Comparison of ENCODE assay signal across 15 mouse cellular contexts in genomic region chr11:121685491-121686001, GRCm38 (mm10). TPM values are rescaled to one million over a fixed set of nuclear protein-coding genes. Genes with fewer than 3 reads are reported as not detected.
DNase-seq lines count a peak whose midpoint lies in the region; ATAC-seq and TF ChIP-seq lines count a peak whose summit lies in the region.
"Had no signal": no experiment of that assay in that cellular context is flagged by ENCODE, and none has a peak within 500 bp of the region (broad histone marks: within the 10 kb centered on the region; RNA-seq: fewer than 3 reads in every experiment).

No protein-coding gene starts in this region.

- intact Hi-C loops in gastrocnemius, adult 2 months (cut with DNase I): no loop called here

- no peak for TF ChIP-seq CTCF in gastrocnemius, adult 2 months (IDR thresholded peaks at IDR 0.05)
- no peak for TF ChIP-seq CTCF in lung, embryonic 14.5 days (IDR thresholded peaks at IDR 0.05; ENCODE audit: low read depth)
- no peak for TF ChIP-seq CTCF in lung, adult 2 months (IDR thresholded peaks at IDR 0.05; ENCODE audit: insufficient read depth, low read length)

- no peak for DNase-seq in gastrocnemius, adult 2 months
- DNase-seq in gastrocnemius, adult 18-20 months (ENCODE audit: low spot score): no peak
- no peak for DNase-seq in lung, embryonic 14.5 days
- DNase-seq in lung, adult 2 months: no peak
- peak; percentile 47 for DNase-seq in skeletal muscle tissue, adult 2 months (ENCODE audit: low read depth, low spot score)
- DNase-seq in testis, postnatal 14 days (ENCODE audit: low spot score): no peak
- no peak for DNase-seq in cerebellum, adult 11-12 months
- DNase-seq: gastrocnemius, postnatal 25 days; liver, embryonic 13.5 days; thymus, adult 18-20 months had no signal

- H3K4me3 ChIP-seq in gastrocnemius, adult 2 months: no peak overlapping the region
- no peak overlapping the region for H3K4me3 ChIP-seq in lung, embryonic 14.5 days (ENCODE audit: low read depth, low read length)
- H3K4me3 ChIP-seq in lung, adult 2 months (replicated peaks; ENCODE audit: extremely low read depth, low read depth, low read length): no peak overlapping the region
- no peak overlapping the region for H3K4me3 ChIP-seq in kidney, embryonic 16.5 days (ENCODE audit: low read length)
- H3K4me3 ChIP-seq: heart, embryonic 15.5 days; liver, embryonic 13.5 days; midbrain, embryonic 10.5 days had no signal

- no peaks in the 10 kb centered on the region for H3K27me3 ChIP-seq in lung, embryonic 14.5 days (ENCODE audit: insufficient read depth, low read length)
- H3K27me3 ChIP-seq in kidney, embryonic 16.5 days (ENCODE audit: insufficient read depth, low read length): no peaks in the 10 kb centered on the region
- H3K27me3 ChIP-seq: heart, embryonic 15.5 days; liver, embryonic 13.5 days had no signal

- 46% methylated on average over 6 of the region's 6 CpGs for WGBS in lung, embryonic 14.5 days
- 45% methylated on average over 6 of the region's 6 CpGs for WGBS in lung, adult 2 months
- WGBS in kidney, embryonic 16.5 days: 47% methylated on average over 6 of the region's 6 CpGs

- no peak for TF ChIP-seq POLR2A in lung, adult 2 months (IDR thresholded peaks at IDR 0.05; ENCODE audit: borderline replicate concordance, extremely low read depth, low read depth, low read length)

- peak; percentile 21; the same call in 1 of the 2 replicates for ATAC-seq in lung, embryonic 14.5 days (ENCODE audit: insufficient read depth)
- peak; percentile 66 for ATAC-seq in kidney, embryonic 16.5 days (ENCODE audit: low FRiP score, low TSS enrichment)
- ATAC-seq: forebrain, embryonic 16.5 days; hindbrain, postnatal 0 days had no signal

- no peak overlapping the region for H3K4me2 ChIP-seq in lung, embryonic 14.5 days
- no peak overlapping the region for H3K4me2 ChIP-seq in kidney, embryonic 16.5 days (replicated peaks; ENCODE audit: low read depth, low read length)
- H3K4me2 ChIP-seq: heart, embryonic 15.5 days; liver, embryonic 13.5 days had no signal

- peak overlapping the region; percentile 76 for H3K27ac ChIP-seq in gastrocnemius, adult 2 months
- H3K27ac ChIP-seq in lung, embryonic 14.5 days (ENCODE audit: low read depth): no peak overlapping the region
- H3K27ac ChIP-seq in kidney, embryonic 16.5 days (ENCODE audit: low read length): 0 out of 2 replicates have a peak overlapping the region, but pooled peaks have one; percentile 64
- H3K27ac ChIP-seq: hindbrain, postnatal 0 days; liver, embryonic 13.5 days; midbrain, embryonic 10.5 days had no signal

- H3K9ac ChIP-seq in lung, embryonic 14.5 days: no peak overlapping the region
- no peak overlapping the region for H3K9ac ChIP-seq in kidney, embryonic 16.5 days (replicated peaks; ENCODE audit: low read length)
- H3K9ac ChIP-seq: heart, embryonic 15.5 days; liver, embryonic 13.5 days had no signal

- no peaks in the 10 kb centered on the region for H3K4me1 ChIP-seq in lung, embryonic 14.5 days (ENCODE audit: insufficient read depth)
- H3K4me1 ChIP-seq in lung, adult 2 months (ENCODE audit: control insufficient read depth, insufficient read depth, low read length): no peaks in the 10 kb centered on the region
- peaks cover 7% of the 10 kb centered on the region for H3K4me1 ChIP-seq in kidney, embryonic 16.5 days (ENCODE audit: insufficient read depth, low read length)
- H3K4me1 ChIP-seq: liver, embryonic 13.5 days had no signal

- H3K36me3 ChIP-seq in lung, embryonic 14.5 days (ENCODE audit: insufficient read depth): no peaks in the 10 kb centered on the region
- no peaks in the 10 kb centered on the region for H3K36me3 ChIP-seq in kidney, embryonic 16.5 days (ENCODE audit: insufficient read depth, low read length)
- H3K36me3 ChIP-seq: heart, embryonic 15.5 days; liver, embryonic 13.5 days; midbrain, embryonic 10.5 days had no signal

- H3K9me3 ChIP-seq in lung, embryonic 14.5 days (ENCODE audit: low read depth, low read length): no peaks in the 10 kb centered on the region
- no peaks in the 10 kb centered on the region for H3K9me3 ChIP-seq in kidney, embryonic 16.5 days (ENCODE audit: low read length)
- H3K9me3 ChIP-seq: heart, embryonic 15.5 days; liver, embryonic 13.5 days; midbrain, embryonic 10.5 days had no signal

RNA-seq across cellular contexts. Expression of gene B3gntl1, which starts 12.6 kb away (rescaled TPM):
- 1 to 10 TPM; 2.2 to 3.0 TPM for total RNA-seq in gastrocnemius, adult 2 months (2021)
- total RNA-seq in gastrocnemius, adult 18-20 months (2021): 1 to 10 TPM; 2.3 to 2.9 TPM
- 7.3 and 8.0 TPM in 2 replicates for polyA plus RNA-seq in lung, embryonic 14.5 days (2014; fragmentation: Nextera tagmentation; extraction: Ambion mirVana)
- 5.5 and 8.0 TPM in 2 replicates for polyA plus RNA-seq in lung, adult 2 months (2012; rRNA removed)
- 8.7 and 8.8 TPM in 2 replicates for polyA plus RNA-seq in kidney, embryonic 16.5 days (2015; fragmentation: Nextera tagmentation; extraction: Ambion mirVana)

RNA-seq across cellular contexts. Expression of gene Metrnl, which starts 15.8 kb away (rescaled TPM):
- total RNA-seq in gastrocnemius, adult 2 months (2021): 10 to 100 TPM in 1 of 2 experiments, 1 to 10 TPM in 1; 7.8 to 13.7 TPM
- total RNA-seq in gastrocnemius, adult 18-20 months (2021): 1 to 10 TPM; 4.2 to 9.1 TPM
- 18.6 and 20.2 TPM in 2 replicates for polyA plus RNA-seq in lung, embryonic 14.5 days (2014; fragmentation: Nextera tagmentation; extraction: Ambion mirVana)
- polyA plus RNA-seq in lung, adult 2 months (2012; rRNA removed): 35.1 and 36.0 TPM in 2 replicates
- polyA plus RNA-seq in kidney, embryonic 16.5 days (2015; fragmentation: Nextera tagmentation; extraction: Ambion mirVana): 29.5 and 31.3 TPM in 2 replicates
